Mouse (Mus musculus) adrenal gland, postnatal 36 days (tissue): ENCODE measurements around the gene Mtss1l. TPM values are rescaled to one million over a fixed set of nuclear protein-coding genes. Genes with fewer than 3 reads are reported as not detected.

Experiments
- DNase-seq, 2 experiments: peaks; one replicate each; pipeline ENCODE4 v3.0.0; 2021; ENCODE audit warnings: mixed read lengths in 1 of 2
- total RNA-seq, 2 experiments: library from RNA; stranded (reverse); gene quantifications; 2 replicates each; pipeline ENCODE4 v1.2.3; 2021

Gene Mtss1l
- total RNA-seq, 2 experiments from 2014 or later = 20.8 to 23.1 TPM

DNA sequence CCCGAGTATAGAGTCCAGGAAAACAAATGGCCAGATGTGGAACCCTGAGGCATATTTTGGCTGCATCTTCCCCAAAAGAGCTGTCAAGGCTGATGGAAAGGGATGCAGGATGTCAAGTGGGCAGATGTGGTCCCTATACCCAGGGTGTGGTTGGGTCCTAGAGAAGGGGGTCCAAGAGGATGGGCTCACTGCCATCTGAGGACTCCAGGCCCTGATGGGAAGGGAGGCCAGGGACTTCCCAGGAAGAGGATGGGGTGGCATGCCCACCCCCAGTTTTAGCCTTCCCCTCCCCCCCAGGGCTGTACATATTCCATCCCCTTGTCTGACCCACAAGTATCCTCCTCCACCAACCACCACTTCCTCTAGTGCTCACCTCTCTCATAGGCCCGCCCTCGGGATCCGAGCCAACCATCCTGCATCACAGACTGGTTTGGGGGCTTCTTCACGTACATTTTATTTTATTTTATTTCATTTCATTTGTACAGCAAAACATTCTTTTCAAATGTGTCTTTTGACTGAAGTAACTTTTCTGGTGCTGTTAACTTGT, 19.4 kb downstream of the Mtss1l start:
- DNase-seq = no peak

GRCm38 (mm10) chr8:110741816-110742451, 20.7 kb downstream of the Mtss1l start:
- DNase-seq = no peak

GRCm38 (mm10) chr8:110742452-110742818, 21.2 kb downstream of the Mtss1l start:
- no peak for DNase-seq

DNA sequence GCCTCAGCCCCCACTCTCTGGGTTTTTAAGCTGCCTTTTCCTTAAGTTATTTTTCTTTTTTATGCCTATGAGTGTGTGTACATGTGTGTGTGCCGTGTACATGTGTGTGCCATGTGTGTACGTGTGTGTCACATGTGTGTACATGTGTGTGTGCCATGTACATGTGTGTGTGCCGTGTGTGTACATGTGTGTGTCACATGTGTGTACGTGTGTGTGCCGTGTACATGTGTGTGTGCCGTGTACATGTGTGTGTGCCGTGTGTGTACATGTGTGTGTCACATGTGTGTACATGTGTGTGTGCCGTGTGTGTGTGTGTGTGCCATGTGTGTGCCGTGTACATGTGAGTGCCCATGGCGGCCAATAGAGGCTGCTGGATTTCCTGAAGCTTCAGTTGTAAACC, 23.9 kb downstream of the Mtss1l start:
- DNase-seq = no peak

DNA sequence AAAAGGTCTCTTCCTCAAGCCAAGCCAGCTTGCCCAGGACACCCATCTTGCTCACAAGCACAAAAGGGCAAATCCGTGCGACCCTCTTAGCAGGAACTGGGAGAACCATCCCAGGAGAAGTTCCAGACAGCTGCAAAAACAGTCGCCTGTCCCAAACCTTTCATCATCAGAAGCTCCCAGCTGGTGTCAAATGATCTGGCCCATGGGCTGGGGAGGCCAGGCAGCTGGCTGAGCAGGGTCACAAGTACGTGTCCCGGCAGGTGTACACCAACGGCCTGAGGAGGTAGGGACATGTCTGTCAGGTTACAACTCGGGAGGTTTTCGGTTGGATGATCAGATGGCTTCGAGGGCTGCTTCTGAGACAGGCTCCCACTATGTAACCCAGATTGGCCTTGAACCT, 25.4 kb downstream of the Mtss1l start:
- DNase-seq = no peak

DNA sequence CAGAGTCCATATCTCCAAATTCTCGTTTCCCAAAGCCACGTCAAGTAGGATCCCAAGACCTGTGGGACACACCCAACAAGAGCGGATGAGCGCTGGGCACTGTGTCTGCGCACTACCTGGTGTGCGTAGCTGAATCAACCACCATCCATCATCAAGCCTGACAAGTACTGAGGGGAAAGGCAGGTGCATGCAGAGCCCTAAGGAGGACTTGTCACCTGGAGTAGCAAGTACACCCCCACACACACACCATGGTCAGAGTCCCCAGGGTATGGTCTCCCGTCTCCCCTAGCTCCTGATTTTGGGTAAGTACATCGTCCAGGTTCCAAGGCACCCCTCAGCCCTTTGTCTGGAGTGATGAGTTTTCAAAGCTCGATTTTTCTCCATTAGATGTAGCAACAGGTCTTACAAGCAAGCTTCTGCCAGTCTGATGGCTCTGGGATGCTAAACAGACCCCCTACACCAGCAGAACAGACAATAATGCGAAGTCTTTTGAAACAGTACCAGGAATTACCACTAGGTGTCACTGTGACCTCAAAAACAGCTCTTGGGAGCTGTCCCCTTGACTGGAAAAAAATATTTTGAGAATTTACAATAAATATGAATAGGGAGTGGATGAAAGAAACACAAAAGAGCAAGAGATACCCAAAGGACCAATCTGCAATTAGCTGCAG, 28.4 kb downstream of the Mtss1l start:
- DNase-seq = peak in 1 of 2 experiments; percentile 49

GRCm38 (mm10) chr8:110750269-110750668, 29.0 kb downstream of the Mtss1l start:
- DNase-seq = no peak

- no peak for DNase-seq
Observed at GRCm38 (mm10) chr8:110751490-110751889, 30.2 kb downstream of the Mtss1l start.

GRCm38 (mm10) chr8:110754713-110755112, 33.4 kb downstream of the Mtss1l start:
- DNase-seq = no peak

GRCm38 (mm10) chr8:110755511-110756170, 34.4 kb downstream of the Mtss1l start:
- no peak for DNase-seq

DNA sequence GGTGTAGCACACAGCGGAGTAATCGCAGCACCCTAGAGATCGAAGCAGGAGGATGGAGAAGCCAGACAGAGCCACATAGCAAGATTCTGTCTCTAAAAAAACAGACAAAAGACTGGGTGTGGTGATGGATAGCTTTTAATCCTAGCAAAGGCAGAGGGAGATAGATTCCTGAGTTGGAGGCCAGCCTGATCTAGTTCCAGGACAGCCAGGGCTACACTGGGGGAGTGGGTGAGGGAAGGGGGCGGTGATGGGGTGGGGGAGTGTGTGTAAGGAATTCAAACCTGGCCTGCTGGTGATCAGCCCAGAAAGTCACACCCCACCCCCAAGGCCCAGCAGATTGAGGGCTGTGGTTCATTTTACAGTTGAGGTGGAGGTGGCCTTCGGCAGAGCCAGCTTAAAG, 34.9 kb downstream of the Mtss1l start:
- DNase-seq = no peak

DNA sequence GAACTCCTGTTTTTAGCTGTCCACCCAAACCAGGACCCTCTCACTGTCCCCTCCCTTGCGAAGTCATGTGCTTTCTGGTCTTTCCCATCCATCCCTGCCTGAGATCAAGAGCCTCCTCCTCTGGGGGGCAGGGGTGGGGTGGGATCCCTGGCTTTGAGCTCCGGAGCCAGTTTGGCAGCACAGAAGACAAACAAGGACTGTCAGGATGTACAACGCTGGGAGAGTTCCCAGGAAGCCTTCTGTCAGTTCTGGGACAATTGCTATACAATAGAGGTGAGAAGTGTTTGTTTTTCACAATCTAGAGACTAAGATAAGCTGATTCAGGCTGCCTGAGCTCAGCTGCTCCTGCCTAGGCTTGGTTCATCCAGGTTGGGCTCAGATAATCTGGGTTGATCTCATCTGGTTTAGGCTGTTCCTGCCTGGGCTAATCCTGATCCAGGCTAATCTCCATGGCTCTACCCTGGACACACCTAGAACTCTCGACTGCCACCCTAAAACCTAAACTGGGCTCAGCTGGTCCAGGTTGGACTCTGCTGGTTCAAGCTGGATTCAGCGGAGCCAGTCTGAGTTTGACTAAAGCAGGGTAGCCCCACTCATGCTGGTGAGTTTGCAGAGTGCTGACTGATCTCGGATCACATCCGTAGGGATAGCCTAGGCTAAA, 39.1 kb downstream of the Mtss1l start:
- DNase-seq = no peak

GRCm38 (mm10) chr8:110761185-110761584, 39.9 kb downstream of the Mtss1l start:
- peak; percentile 64 to 73 for DNase-seq

DNA sequence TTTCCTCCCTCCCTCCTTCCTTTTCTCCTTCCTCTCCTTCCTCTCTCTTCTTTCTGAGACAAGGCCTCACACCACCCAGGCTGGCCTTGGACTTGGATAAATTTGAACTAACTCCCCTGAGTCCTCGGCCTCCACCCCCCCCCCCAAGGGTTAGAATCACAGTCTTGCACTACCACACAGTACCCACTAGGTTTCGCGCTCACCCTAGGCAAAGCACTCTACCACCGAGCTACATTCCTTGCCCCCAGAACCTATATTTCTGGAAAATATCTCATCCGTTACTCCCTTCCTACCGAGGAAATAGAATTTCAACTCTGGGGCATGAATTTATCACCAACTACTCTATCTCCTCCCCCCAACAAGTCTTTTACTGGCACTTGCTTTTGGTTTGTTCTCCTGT, 40.7 kb downstream of the Mtss1l start:
- peak; percentile 18 to 32 for DNase-seq

DNA sequence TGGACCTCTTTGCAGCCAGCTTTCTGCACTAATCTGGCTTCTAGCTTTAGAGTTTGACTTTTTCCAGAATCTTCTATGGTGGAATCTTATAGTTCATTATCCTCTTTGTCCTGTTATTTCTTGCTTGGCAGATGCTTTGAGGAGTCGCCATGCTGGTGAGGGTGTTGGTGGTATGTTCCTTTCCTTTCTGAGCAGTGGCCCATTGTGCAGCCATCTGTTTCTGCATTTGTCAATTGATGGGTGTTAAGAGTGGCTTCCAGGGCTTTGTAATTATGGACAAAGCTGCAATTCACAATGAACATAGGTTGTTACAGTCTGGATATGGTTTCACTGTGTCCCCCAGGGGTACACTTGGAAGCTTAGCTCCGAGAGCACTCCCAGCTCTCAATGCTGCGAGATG, 43.4 kb downstream of the Mtss1l start:
- DNase-seq = no peak

DNA sequence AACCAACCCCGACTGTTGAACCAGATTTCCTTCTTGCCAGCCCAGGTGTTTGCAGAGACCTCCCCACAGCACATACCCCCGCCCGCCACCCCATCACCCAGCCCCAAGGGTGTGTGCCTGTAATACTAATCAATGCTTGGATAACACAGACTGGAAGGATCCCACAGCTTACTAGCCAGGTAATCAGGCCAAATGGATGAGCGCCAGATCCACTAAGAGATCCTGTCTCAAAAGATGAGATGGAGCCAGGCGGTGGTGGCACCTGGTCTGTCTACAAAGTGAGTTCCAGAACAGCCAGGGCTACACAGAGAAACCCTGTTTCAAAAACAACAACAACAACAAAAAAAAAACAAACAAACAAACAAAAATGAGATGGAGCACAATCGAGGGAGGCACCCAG, 46.0 kb downstream of the Mtss1l start:
- DNase-seq = no peak

- DNase-seq = no peak
Observed at GRCm38 (mm10) chr8:110772452-110772851, 51.2 kb downstream of the Mtss1l start.

GRCm38 (mm10) chr8:110774047-110774446, 52.8 kb downstream of the Mtss1l start:
- DNase-seq = no peak

- no peak for DNase-seq
Observed at GRCm38 (mm10) chr8:110774725-110775124, 53.4 kb downstream of the Mtss1l start.

- DNase-seq = no peak
Observed at GRCm38 (mm10) chr8:110775316-110775715, 54.0 kb downstream of the Mtss1l start.

- DNase-seq = no peak
Observed at GRCm38 (mm10) chr8:110775721-110776120, 54.4 kb downstream of the Mtss1l start.

DNA sequence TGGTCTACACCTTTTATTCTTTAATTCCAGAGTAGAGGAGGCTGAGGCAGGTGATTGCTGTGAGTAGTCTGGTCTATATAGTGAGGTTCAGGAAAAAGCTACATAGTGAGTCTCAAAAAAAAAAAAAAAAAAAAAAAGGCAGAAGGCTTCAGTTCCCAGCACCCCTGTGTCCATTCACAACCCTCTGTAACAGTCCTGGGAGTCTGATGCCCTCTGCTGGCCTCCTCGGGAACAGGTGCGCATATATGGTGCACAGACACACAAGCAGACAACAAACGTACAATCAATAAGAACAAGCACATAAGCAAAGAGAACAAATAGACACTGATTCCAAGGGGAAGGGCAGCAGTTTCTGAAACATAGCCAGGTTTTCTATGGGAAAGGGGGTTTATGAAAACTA, 55.1 kb downstream of the Mtss1l start:
- DNase-seq = no peak
